Mouse (Mus musculus) retina, postnatal 7 days (tissue): Measurements from ENCODE around the gene Hsfy2.

Source experiments
- DNase-seq: peaks from one replicate; pipeline ENCODE4 v3.0.0-alpha.2; 2012; ENCODE audit warnings: low read depth, low spot score

Gene Hsfy2

GRCm38 (mm10) chr1:56637335-56637734, at the start of gene Hsfy2:
Gene Hsfy2, minus strand, starts transcription at chr1:56637435.
- no peak for DNase-seq

- DNase-seq: no peak
Measured at GRCm38 (mm10) chr1:56685053-56685557, 47.9 kb upstream of the Hsfy2 start.

GRCm38 (mm10) chr1:56684512-56684911, 47.3 kb upstream of the Hsfy2 start:
- DNase-seq: no peak

- no peak for DNase-seq
Measured at GRCm38 (mm10) chr1:56681258-56681657, 44.0 kb upstream of the Hsfy2 start.

- DNase-seq: no peak
Measured at GRCm38 (mm10) chr1:56675253-56675652, 38.0 kb upstream of the Hsfy2 start.

- DNase-seq: no peak
Measured at GRCm38 (mm10) chr1:56674601-56675000, 37.4 kb upstream of the Hsfy2 start.

- DNase-seq: no peak
Measured at GRCm38 (mm10) chr1:56671241-56671945, 34.2 kb upstream of the Hsfy2 start.

GRCm38 (mm10) chr1:56670509-56670908, 33.3 kb upstream of the Hsfy2 start:
- DNase-seq: no peak

- DNase-seq: no peak
Measured at GRCm38 (mm10) chr1:56664606-56665005, 27.4 kb upstream of the Hsfy2 start.

- no peak for DNase-seq
Measured at GRCm38 (mm10) chr1:56626824-56627223, 10.4 kb downstream of the Hsfy2 start.

- DNase-seq: no peak
Measured at GRCm38 (mm10) chr1:56624304-56624703, 12.9 kb downstream of the Hsfy2 start.

- no peak for DNase-seq
Measured at GRCm38 (mm10) chr1:56612384-56612783, 24.9 kb downstream of the Hsfy2 start.
